Mouse (Mus musculus) midbrain, embryonic 14.5 days (tissue): ENCODE data around the gene Itih2. TPM values are rescaled to one million over a fixed set of nuclear protein-coding genes. Genes with fewer than 3 reads are reported as not detected.

Experiments used
- ATAC-seq: fragments of 200-750 bp; cut with Nextera tagmentation; 2 replicates; pipeline ENCODE4 v1.8.0; 2017; ENCODE audit warnings: moderate number of reproducible peaks, moderate library complexity; ENCODE audit not compliant: low FRiP score, low TSS enrichment
- DNase-seq: peaks from one replicate; pipeline ENCODE4 v3.0.0-alpha.2; 2015
- H3K27ac ChIP-seq: fragments of 300-500 bp; sonication (generic); replicated peaks from 2 replicates; pipeline ENCODE4 v1.5.1; 2014; ENCODE audit warnings: mild to moderate bottlenecking, low read depth, low read length, moderate library complexity
- H3K27me3 ChIP-seq: fragments of 300-500 bp; sonication (generic); 2 replicates; pipeline ENCODE4 v1.6.1; 2014; ENCODE audit warnings: low read length, control low read depth, mixed read lengths; ENCODE audit not compliant: control insufficient read depth, insufficient read depth
- H3K36me3 ChIP-seq: fragments of 300-500 bp; sonication (generic); 2 replicates; pipeline ENCODE4 v1.6.1; 2014; ENCODE audit warnings: low read length, control low read depth; ENCODE audit not compliant: control insufficient read depth, insufficient read depth
- H3K4me1 ChIP-seq: fragments of 300-500 bp; sonication (generic); 2 replicates; pipeline ENCODE4 v1.6.1; 2014; ENCODE audit warnings: mild to moderate bottlenecking, antibody characterized with exemption, low read length, control low read depth; ENCODE audit not compliant: control insufficient read depth, insufficient read depth
- H3K4me2 ChIP-seq: fragments of 300-500 bp; sonication (generic); 2 replicates; pipeline ENCODE4 v1.6.1; 2014; ENCODE audit warnings: mild to moderate bottlenecking, low read length, moderate library complexity
- H3K4me3 ChIP-seq: fragments of 300-500 bp; sonication (generic); replicated peaks from 2 replicates; pipeline ENCODE4 v1.5.1; 2014; ENCODE audit warnings: low read depth, low read length
- H3K9ac ChIP-seq: fragments of 300-500 bp; sonication (generic); replicated peaks from 2 replicates; pipeline ENCODE4 v1.6.1; 2014; ENCODE audit warnings: mild to moderate bottlenecking, low read length, moderate library complexity
- H3K9me3 ChIP-seq: fragments of 300-500 bp; sonication (generic); 2 replicates; pipeline ENCODE4 v1.6.1; 2016; ENCODE audit warnings: low read length, control low read depth, mixed read lengths; ENCODE audit not compliant: control insufficient read depth
- WGBS: fragments of 180-500 bp; shearing (Covaris S2); extraction: QIAGEN DNeasy Blood & Tissue Kit; methylation state at CpG from one replicate; pipeline ENCODE4 v1.1.7; 2014; 5-methylcytosine and 5-hydroxymethylcytosine counted together
- polyA plus RNA-seq: library from polyadenylated mRNA; unstranded; fragments of >200 nt; fragmentation: Nextera tagmentation; extraction: Ambion mirVana; gene quantifications from 2 replicates; pipeline ENCODE4 v1.2.1, GENCODE M21; 2014

Gene Itih2
- polyA plus RNA-seq, 1 experiment from 2014 or later: 1.1 TPM

- Histone ChIP-seq H3K36me3 (no peaks in the 10 kb centered on the region), H3K27me3 (no peaks in the 10 kb centered on the region), H3K4me1 (no peaks in the 10 kb centered on the region), H3K9me3 (no peaks in the 10 kb centered on the region), H3K27ac (no peak overlapping the region), H3K4me3 (no peak overlapping the region), H3K4me2 (no peak overlapping the region), H3K9ac (no peak overlapping the region)
- 81% methylated on average over 4 of the region's 4 CpGs for WGBS
- DNase-seq (no peak), ATAC-seq (no peak)
These were observed 2.6 kb downstream of the Itih2 start for GRCm38 (mm10) chr2:10128571-10128970.

- Histone ChIP-seq H3K27ac (no peak overlapping the region), H3K4me1 (no peaks in the 10 kb centered on the region), H3K27me3 (no peaks in the 10 kb centered on the region), H3K9ac (no peak overlapping the region), H3K36me3 (no peaks in the 10 kb centered on the region), H3K4me2 (no peak overlapping the region), H3K4me3 (no peak overlapping the region), H3K9me3 (no peaks in the 10 kb centered on the region)
- WGBS: 92% methylated on average over 5 of the region's 5 CpGs
- ATAC-seq (no peak), DNase-seq (no peak)
These were observed 3.7 kb downstream of the Itih2 start for GRCm38 (mm10) chr2:10127471-10127870.

GRCm38 (mm10) chr2:10126122-10126521 is 5.1 kb downstream of the Itih2 start:
- Histone ChIP-seq H3K27me3 (no peaks in the 10 kb centered on the region), H3K4me3 (no peak overlapping the region), H3K4me2 (no peak overlapping the region), H3K36me3 (no peaks in the 10 kb centered on the region), H3K9ac (no peak overlapping the region), H3K4me1 (no peaks in the 10 kb centered on the region), H3K9me3 (no peaks in the 10 kb centered on the region), H3K27ac (no peak overlapping the region)
- no peak for ATAC-seq
- WGBS: 88% methylated on average over 4 of the region's 4 CpGs
- no peak for DNase-seq

GRCm38 (mm10) chr2:10121826-10122225 is 9.4 kb downstream of the Itih2 start:
- no peaks in the 10 kb centered on the region for H3K27me3 ChIP-seq
- no peaks in the 10 kb centered on the region for H3K36me3 ChIP-seq
- ATAC-seq: no peak
- 70% methylated on average over 3 of the region's 3 CpGs for WGBS
- no peak overlapping the region for H3K4me3 ChIP-seq
- H3K9me3 ChIP-seq: no peaks in the 10 kb centered on the region
- H3K4me1 ChIP-seq: no peaks in the 10 kb centered on the region
- H3K27ac ChIP-seq: no peak overlapping the region
- no peak overlapping the region for H3K9ac ChIP-seq
- no peak for DNase-seq
- no peak overlapping the region for H3K4me2 ChIP-seq

- Histone ChIP-seq H3K9me3 (no peaks in the 10 kb centered on the region), H3K4me3 (no peak overlapping the region), H3K9ac (no peak overlapping the region), H3K36me3 (no peaks in the 10 kb centered on the region), H3K27ac (no peak overlapping the region), H3K4me2 (no peak overlapping the region), H3K4me1 (no peaks in the 10 kb centered on the region), H3K27me3 (no peaks in the 10 kb centered on the region)
- DNase-seq (no peak), ATAC-seq (no peak)
- WGBS: 89% methylated on average over 8 of the region's 8 CpGs
These were observed 11.9 kb downstream of the Itih2 start for GRCm38 (mm10) chr2:10119276-10119675.

GRCm38 (mm10) chr2:10118751-10119150 is 12.4 kb downstream of the Itih2 start:
- no peak for DNase-seq
- WGBS: 73% methylated on average over 1 of the region's 1 CpGs
- Histone ChIP-seq H3K9ac (no peak overlapping the region), H3K4me2 (no peak overlapping the region), H3K27ac (no peak overlapping the region), H3K27me3 (no peaks in the 10 kb centered on the region), H3K36me3 (no peaks in the 10 kb centered on the region), H3K9me3 (no peaks in the 10 kb centered on the region), H3K4me3 (no peak overlapping the region), H3K4me1 (no peaks in the 10 kb centered on the region)
- no peak for ATAC-seq

GRCm38 (mm10) chr2:10108535-10109189 is 22.5 kb downstream of the Itih2 start:
- 82% methylated on average over 6 of the region's 6 CpGs for WGBS
- Histone ChIP-seq H3K4me1 (no peaks in the 10 kb centered on the region), H3K4me3 (no peak overlapping the region), H3K27me3 (no peaks in the 10 kb centered on the region), H3K36me3 (no peaks in the 10 kb centered on the region), H3K4me2 (no peak overlapping the region), H3K9me3 (no peaks in the 10 kb centered on the region), H3K9ac (no peak overlapping the region), H3K27ac (no peak overlapping the region)
- no peak for DNase-seq
- ATAC-seq: no peak

GRCm38 (mm10) chr2:10101180-10101579 is 30.0 kb downstream of the Itih2 start:
- H3K9me3 ChIP-seq: no peaks in the 10 kb centered on the region
- ATAC-seq (peak; percentile 48; the same call in 1 of the 2 replicates), DNase-seq (peak; percentile 73)
- H3K9ac ChIP-seq: no peak overlapping the region
- no peak overlapping the region for H3K4me3 ChIP-seq
- H3K27me3 ChIP-seq: no peaks in the 10 kb centered on the region
- no peaks in the 10 kb centered on the region for H3K4me1 ChIP-seq
- H3K27ac ChIP-seq: no peak overlapping the region
- no peak overlapping the region for H3K4me2 ChIP-seq
- H3K36me3 ChIP-seq: no peaks in the 10 kb centered on the region
- WGBS: 41% methylated on average over 6 of the region's 6 CpGs

GRCm38 (mm10) chr2:10100471-10100870 is 30.7 kb downstream of the Itih2 start:
- Histone ChIP-seq H3K27ac (no peak overlapping the region), H3K4me3 (no peak overlapping the region), H3K9me3 (no peaks in the 10 kb centered on the region), H3K36me3 (no peaks in the 10 kb centered on the region), H3K27me3 (no peaks in the 10 kb centered on the region), H3K4me2 (no peak overlapping the region), H3K4me1 (no peaks in the 10 kb centered on the region), H3K9ac (no peak overlapping the region)
- WGBS: 71% methylated on average over 2 of the region's 2 CpGs
- ATAC-seq (no peak), DNase-seq (no peak)
